16 mouse cellular contexts compared by ENCODE assay signal in genomic region chr9:87844453-87844852, GRCm38 (mm10).
A peak's percentile ranks its signal among the peaks of the same experiment; 100 is the strongest.
DNase-seq lines count a peak whose midpoint lies in the region; ATAC-seq and TF ChIP-seq lines count a peak whose summit lies in the region.
"Had no signal": no experiment of that assay in that cellular context is flagged by ENCODE, and none has a peak within 500 bp of the region (broad histone marks: within the 10 kb centered on the region; RNA-seq: fewer than 3 reads in every experiment).

No protein-coding gene starts in this region.

- no peak overlapping the region for H3K9ac ChIP-seq in lung, embryonic 14.5 days
- H3K9ac ChIP-seq: embryonic facial prominence, embryonic 12.5 days; forebrain, embryonic 12.5 days; hindbrain, embryonic 14.5 days; intestine, embryonic 15.5 days had no signal

- H3K9me3 ChIP-seq in lung, embryonic 14.5 days (ENCODE audit: low read depth, low read length): no peaks in the 10 kb centered on the region
- H3K9me3 ChIP-seq: embryonic facial prominence, embryonic 12.5 days; forebrain, embryonic 12.5 days; hindbrain, embryonic 10.5 days; intestine, embryonic 15.5 days had no signal

- H3K27me3 ChIP-seq in lung, embryonic 14.5 days (ENCODE audit: insufficient read depth, low read length): no peaks in the 10 kb centered on the region
- H3K27me3 ChIP-seq: CH12.LX; embryonic facial prominence, embryonic 12.5 days; forebrain, embryonic 12.5 days; intestine, embryonic 15.5 days had no signal

- no peak overlapping the region for H3K4me2 ChIP-seq in lung, embryonic 14.5 days
- H3K4me2 ChIP-seq: embryonic facial prominence, embryonic 12.5 days; forebrain, embryonic 12.5 days; hindbrain, embryonic 14.5 days; intestine, embryonic 15.5 days had no signal

- no peak for TF ChIP-seq CTCF in lung, embryonic 14.5 days (IDR thresholded peaks at IDR 0.05; ENCODE audit: low read depth)

- no peak overlapping the region for H3K4me3 ChIP-seq in lung, embryonic 14.5 days (ENCODE audit: low read depth, low read length)
- H3K4me3 ChIP-seq: embryonic facial prominence, embryonic 12.5 days; forebrain, embryonic 12.5 days; hindbrain, embryonic 10.5 days; intestine, embryonic 15.5 days had no signal

- intact Hi-C loops in gastrocnemius, postnatal 14 days (cut with DNase I; ENCODE audit: low total_unique reads): no loop called here
- intact Hi-C loops in heart, postnatal 36 days (cut with DNase I): loop anchor here (5.0 kb wide), 1 partner anchor 102 kb away; no protein-coding TSS in a partner anchor

- peak; percentile 46; the same call in 1 of the 2 replicates for ATAC-seq in lung, embryonic 14.5 days (ENCODE audit: insufficient read depth)
- ATAC-seq: intestine, embryonic 15.5 days had no signal

- 56% methylated on average over 2 of the region's 2 CpGs for WGBS in lung, embryonic 14.5 days

- no peaks in the 10 kb centered on the region for H3K4me1 ChIP-seq in lung, embryonic 14.5 days (ENCODE audit: insufficient read depth)
- H3K4me1 ChIP-seq: embryonic facial prominence, embryonic 12.5 days; intestine, embryonic 15.5 days had no signal

- no peaks in the 10 kb centered on the region for H3K36me3 ChIP-seq in lung, embryonic 14.5 days (ENCODE audit: insufficient read depth)
- H3K36me3 ChIP-seq: embryonic facial prominence, embryonic 12.5 days; forebrain, embryonic 12.5 days; hindbrain, embryonic 10.5 days; intestine, embryonic 15.5 days had no signal

- no peak overlapping the region for H3K27ac ChIP-seq in lung, embryonic 14.5 days (ENCODE audit: low read depth)
- H3K27ac ChIP-seq: embryonic facial prominence, embryonic 12.5 days; forebrain, embryonic 12.5 days; hindbrain, embryonic 10.5 days; hindbrain, embryonic 14.5 days; intestine, embryonic 15.5 days had no signal

- DNase-seq in gastrocnemius, adult 18-20 months (ENCODE audit: low spot score): peak; percentile 34
- no peak for DNase-seq in gastrocnemius, postnatal 14 days
- DNase-seq in heart, adult 9 months (ENCODE audit: low spot score in 2 of 2): peak; percentile 8 to 16
- no peak for DNase-seq in heart, postnatal 36 days
- DNase-seq in lung, embryonic 14.5 days: no peak
- no peak for DNase-seq in lung, postnatal 25 days (ENCODE audit: low spot score)
- DNase-seq in NIH3T3 (ENCODE audit: low read depth): peak; percentile 57
- no peak for DNase-seq in cerebellum, postnatal 25 days
- DNase-seq: adrenal gland, adult 8-10 months; kidney, adult 18-20 months had no signal

Comparison
In these comparisons a context has a peak if more than half of its experiments do, and no peak if none do; other contexts are left out.
1. DNase-seq: peak in gastrocnemius, adult 18-20 months (single experiment), heart, adult 9 months (2 of 2) and NIH3T3 (single experiment); none in gastrocnemius, postnatal 14 days (single experiment), heart, postnatal 36 days (0 of 2), lung, embryonic 14.5 days (single experiment), lung, postnatal 25 days (single experiment) and cerebellum, postnatal 25 days (0 of 2).